Mouse (Mus musculus) small intestine, adult 2 months (tissue): Measurements from ENCODE around the gene Zfp800.

ENCODE experiments used
- CTCF ChIP-seq: fragments of 200-500 bp; IDR thresholded peaks from 2 replicates; pipeline ENCODE4 v1.5.1; 2012; ENCODE audit warnings: low read depth, mild to moderate bottlenecking, control low read depth, inconsistent platforms, low read length, moderate library complexity, mixed read lengths; ENCODE audit not compliant: insufficient replicate concordance, insufficient read length; ENCODE audit errors: extremely low read depth
- POLR2A ChIP-seq: fragments of 200-500 bp; IDR thresholded peaks from 2 replicates; pipeline ENCODE4 v1.6.1; 2012; ENCODE audit warnings: low read depth, mild to moderate bottlenecking, control low read depth, inconsistent platforms, low read length, moderate library complexity

DNA sequence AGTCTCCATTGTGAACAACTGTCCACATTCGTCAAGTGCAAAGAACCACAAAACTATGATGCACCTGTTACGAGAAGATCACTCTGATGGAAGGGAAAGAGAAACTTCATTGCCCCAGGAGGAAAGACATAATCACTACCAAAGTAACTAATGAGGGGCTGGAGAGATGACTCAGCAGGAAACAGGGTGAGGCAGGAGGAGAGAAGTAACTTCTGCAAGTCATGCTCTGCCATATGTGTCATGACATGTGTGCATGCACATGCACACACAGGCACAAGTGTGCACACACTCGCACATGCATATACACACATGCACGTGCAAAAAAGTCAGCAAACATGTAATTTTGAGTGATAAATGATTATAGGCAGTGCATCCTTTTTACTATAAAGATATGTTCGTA lies 54.9 kb downstream of the Zfp800 start:
- no peak for TF ChIP-seq CTCF
- no peak for TF ChIP-seq POLR2A
